Mouse (Mus musculus) spleen, postnatal 4 days (tissue): ENCODE results near the gene Celsr2.

Experiments
- DNase-seq, 2 experiments: peaks; one replicate each; pipeline ENCODE4 v3.0.0; 2022; ENCODE audit warnings: low spot score in 2 of 2

The Celsr2 gene

GRCm38 (mm10) chr3:108414857-108415830 lies at the start of gene Celsr2:
TSS of gene Celsr2 (minus strand) at chr3:108415552.
- peak in 1 of 2 experiments; percentile 69 for DNase-seq

DNA sequence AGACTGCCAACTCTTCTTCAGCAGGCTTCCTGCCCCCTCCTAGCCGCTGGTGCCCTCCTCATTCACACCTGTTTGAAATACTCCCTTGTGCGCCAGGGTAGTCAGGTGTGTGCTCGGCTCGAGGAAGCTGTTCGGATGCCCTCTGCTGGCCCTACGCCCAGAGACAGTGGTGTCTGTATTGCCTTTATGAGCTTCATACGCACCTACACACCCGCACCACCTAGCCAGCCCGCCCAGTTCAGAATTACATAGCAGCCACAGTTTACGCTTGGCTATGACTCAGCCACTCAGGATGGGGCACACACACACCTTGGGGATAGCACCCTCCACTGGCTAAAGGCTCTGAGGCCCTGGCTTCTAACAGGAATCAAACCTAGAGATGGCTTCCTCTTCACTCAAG lies 43.5 kb upstream of the Celsr2 start:
- DNase-seq: peak in 1 of 2 experiments; percentile 20

GRCm38 (mm10) chr3:108458380-108458779 lies 43.0 kb upstream of the Celsr2 start:
- DNase-seq: no peak

DNA sequence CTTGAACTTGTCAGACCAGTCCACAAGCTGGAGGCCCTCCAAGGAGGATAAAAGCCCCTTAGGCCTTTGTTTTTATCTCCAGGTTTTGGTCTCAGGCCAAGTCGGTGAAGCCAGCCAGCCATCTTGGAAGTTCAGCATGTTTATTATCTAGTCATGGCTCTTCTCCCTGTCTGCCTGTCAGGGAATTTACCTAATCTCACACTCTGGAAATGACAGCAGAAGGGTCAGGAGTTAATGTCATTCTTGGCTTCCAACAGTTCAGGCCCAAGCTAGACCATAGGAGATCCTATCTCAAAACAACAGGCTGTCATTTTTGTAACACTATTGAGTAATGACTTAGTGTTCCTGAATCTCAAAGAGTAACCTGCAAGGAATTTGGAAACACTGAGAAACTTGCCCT lies 38.8 kb upstream of the Celsr2 start:
- no peak for DNase-seq

DNA sequence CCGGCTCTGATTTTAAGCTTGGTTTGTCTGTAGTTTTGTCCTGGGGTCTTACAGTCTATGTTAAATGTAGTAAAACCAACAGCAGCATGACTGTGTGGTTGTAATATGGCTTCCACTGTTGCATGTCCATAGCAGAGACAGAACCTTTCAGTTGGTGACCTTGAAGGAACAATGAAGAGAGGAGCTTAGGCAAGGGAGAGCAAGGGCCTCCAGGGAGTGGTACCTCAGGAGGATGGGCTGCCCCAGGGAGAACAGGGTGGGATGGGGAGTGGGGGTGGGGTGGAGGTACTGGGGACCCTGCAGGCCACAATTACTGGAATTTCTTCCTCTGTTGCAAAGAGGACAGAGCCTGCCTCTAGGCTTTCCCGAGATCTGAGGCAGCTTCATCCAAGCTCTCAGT lies 36.6 kb upstream of the Celsr2 start:
- no peak for DNase-seq

DNA sequence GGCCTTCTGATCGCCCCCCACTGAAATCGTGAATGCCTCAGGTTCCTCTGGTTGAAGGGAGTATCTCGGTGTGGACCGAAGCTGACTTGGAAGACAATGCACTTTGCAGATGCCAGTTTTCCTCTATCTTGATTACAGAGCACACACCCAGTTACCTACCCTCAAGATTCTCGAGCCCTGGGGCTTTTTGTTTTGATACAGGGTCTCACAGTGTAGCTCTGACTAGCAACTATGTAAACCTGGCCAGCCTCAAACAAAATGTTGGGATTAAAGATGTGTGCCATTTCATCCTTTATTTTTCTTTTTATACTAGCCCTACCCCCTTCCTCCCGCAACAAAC lies 30.0 kb upstream of the Celsr2 start:
- no peak for DNase-seq

GRCm38 (mm10) chr3:108444698-108445365 lies 29.5 kb upstream of the Celsr2 start, which contains the start of gene Sars:
TSS of gene Sars (minus strand) at chr3:108445209.
- peak; percentile 93 to 97 for DNase-seq

DNA sequence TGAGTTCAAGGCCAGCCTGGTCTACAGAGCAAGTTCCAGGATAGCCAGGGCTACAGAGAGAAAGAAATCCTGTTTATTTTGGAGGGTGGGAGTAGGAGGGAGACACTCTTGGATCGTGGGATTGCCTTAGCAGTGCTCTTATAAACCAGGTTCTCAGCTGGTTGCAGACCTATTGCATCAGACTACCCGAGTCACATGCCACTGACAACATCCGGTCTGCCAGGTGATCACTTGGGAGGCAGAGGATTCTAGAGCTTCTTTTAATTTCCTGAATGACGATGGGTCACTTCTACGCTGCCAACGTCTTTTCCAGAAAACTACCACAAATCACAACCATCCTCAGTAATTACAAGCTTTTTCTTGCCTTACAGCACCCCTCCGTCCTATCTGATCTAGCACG lies 28.7 kb upstream of the Celsr2 start:
- peak; percentile 46 to 69 for DNase-seq

GRCm38 (mm10) chr3:108436380-108436714 lies 21.0 kb upstream of the Celsr2 start:
- DNase-seq: no peak

DNA sequence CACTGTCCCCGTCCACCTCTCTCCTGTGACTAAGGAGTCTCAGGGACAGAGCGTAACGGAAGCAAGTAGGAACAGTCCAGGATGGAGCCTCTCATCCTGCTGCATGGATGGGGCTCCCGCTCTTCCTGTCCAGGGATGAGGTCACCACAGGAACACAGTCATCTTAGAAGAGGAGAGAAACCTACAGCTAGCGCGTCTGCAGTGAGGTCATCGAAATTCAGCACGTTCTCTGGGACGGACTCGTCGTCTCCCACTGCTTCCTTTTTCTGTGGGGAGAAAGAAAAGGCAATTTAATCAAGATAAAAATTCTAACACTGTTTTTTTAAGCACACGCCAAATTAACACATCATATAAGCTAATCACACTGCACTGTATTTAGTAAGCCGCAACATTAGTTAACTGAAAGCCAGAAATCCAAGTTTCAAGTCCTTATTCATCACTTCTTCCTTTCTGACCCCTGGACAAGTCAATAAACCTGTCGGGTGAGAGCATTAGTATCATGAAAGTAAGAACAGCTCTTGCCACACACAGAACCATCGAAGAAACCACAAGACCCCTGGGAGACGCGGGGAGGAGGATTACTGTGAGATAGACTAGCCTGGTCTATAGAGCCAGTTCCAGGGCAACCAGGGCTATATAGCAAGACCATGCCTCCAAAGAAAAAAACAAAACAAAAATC lies 20.5 kb upstream of the Celsr2 start:
- DNase-seq: no peak

DNA sequence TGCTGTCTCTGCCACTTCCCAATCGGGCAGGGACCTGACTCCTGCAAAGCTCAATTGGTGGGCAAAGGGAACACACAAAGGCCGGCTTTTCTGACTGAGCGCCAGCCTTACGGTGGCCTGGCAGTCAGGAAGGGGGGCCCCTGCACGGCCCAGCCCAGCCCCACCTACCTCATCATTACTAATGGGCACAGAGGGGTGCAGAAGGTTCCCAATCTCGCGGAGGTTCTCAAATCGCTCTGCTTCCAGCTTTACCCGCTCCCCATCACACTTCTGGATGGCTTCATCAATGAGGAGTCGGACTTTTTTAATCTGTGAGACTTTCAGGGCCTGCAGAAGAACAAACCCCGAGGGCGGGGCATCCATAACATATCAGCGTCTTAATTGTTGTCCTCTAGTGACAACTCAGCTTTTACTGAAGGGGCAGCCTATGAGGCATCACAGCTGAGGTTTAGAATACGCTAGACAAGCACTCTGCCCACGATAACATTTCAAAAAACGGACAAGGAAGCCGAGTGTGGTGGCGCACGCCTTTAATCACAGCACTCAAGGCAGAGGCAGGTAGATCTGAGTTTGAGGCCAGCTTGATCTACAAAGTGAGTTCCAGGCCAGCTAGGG lies 18.6 kb upstream of the Celsr2 start:
- no peak for DNase-seq

GRCm38 (mm10) chr3:108433188-108433880 lies 18.0 kb upstream of the Celsr2 start:
- DNase-seq: no peak

GRCm38 (mm10) chr3:108432542-108433187 lies 17.3 kb upstream of the Celsr2 start:
- no peak for DNase-seq

DNA sequence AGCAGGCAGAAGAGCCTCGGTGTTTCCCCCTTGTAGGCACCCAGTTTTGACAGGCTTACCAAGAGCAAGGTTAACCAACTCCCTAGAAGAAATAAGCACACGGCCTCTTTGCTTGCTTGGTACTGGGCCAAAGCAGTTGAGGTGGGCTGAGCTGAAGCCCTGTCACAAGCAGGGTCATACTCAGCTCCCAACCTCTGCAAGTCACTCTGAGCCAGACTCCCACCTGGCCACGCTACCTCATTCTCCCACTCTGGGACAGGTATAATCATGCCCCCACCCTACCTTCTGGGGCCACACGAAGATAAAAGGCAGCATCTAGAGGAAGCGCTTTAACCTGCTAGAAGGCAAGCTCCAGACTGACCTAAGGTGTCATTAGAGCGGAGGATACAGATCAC lies 10.3 kb upstream of the Celsr2 start:
- DNase-seq: no peak

- DNase-seq: no peak
Observed at GRCm38 (mm10) chr3:108424944-108425623, 9.7 kb upstream of the Celsr2 start.

DNA sequence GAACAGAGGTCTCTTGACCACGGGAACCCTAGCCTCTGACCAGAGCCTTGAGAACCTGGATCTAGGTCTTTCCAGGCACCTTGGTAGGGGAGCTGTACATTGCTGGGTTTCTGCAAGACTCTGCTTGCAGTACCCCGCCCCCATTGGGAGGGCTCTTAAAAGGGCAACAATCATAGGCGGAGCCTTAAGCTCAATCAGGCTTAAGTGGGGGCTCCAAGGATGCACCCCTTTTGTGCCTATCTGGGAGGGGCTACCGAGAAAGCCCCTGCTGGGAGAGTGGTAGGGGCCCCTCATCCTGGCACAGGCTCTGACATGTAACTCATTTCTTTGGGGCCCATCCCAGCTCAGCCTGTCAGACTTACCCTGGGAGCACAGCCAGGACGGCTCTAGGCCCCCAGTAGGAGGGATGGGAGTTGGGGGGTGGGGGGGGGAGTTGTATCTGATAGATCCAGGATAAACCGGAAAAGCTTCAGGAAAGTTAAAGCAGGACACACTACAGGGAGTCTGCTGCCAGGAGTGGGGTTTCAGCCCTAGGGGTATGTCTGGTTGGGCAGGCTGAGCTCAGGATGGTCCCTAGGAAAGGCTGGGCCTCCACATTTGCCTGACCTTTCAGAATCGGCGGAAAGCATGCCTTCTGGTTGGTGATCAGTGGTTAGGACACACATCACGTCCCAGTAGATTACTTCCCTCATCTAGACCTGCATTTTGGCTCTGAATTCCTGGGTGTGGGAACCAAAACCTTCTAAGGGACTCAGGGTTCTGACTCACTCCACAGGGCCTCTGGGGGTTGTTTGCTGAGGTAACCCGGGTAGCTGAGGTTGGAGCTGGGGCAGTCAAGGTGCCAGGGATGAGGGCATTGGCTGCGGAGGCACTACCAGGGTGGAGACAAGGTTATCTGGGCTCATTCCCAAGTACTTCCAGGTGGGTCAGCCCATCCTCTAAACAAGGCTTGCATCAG lies 8.8 kb upstream of the Celsr2 start:
- DNase-seq: no peak

GRCm38 (mm10) chr3:108423006-108423405 lies 7.7 kb upstream of the Celsr2 start:
- DNase-seq: no peak

GRCm38 (mm10) chr3:108415831-108416223 lies 475 bp upstream of the Celsr2 start:
- peak; percentile 70 to 86 for DNase-seq
